Mouse (Mus musculus): ENCODE measurements at regions not wholly inside any gene's neighbourhood (a gene's known extent, or its start where the extent isn't known, plus 50 kb on each side); places are given as distances from the start of the nearest gene placed in this dataset.

DNA sequence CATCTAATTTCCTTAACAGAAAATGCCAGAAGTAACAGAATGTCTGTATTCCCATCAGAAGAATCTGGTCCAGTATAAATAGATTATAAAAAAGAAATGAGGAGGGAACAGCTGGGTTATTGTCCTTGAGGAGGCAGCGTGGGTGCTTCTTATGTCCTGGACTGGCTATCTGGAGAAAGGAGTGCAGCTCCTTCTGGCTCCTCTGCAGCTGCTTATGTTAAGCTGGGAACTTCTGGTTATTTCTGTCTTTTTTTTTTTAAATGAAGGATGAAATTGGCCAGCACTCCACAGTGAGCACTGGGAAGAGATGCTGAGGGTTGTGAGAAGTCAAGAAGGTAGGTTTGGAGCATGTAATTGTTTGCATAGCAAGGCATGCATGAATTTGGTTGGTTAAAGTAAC is 441.5 kb downstream of the Ebf1 start:
- no peak for DNase-seq (ENCODE audit: low read depth)

- DNase-seq (ENCODE audit: low read depth), result no peak
Observed at GRCm38 (mm10) chr11:45066592-45066991, 449.5 kb downstream of the Ebf1 start.

DNA sequence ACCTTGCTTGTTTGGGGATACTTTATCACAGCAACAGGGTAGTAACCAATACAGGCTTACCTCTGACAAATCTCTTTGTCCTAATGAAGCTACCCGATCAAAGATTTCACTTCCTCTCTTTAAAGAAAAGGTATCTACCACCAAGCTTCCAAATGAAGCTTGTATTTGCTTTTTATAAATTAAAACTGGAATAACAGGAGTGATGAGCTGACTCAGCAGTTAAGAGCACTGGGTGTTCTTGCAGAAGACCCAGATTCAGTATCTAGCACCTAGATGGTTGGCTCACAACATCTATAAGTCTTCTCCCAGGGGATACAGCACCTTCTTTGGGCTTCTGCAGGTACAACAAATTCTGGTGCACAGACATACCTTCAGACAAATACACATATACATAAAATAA is 453.2 kb downstream of the Ebf1 start:
- no peak for DNase-seq (ENCODE audit: low read depth)

DNA sequence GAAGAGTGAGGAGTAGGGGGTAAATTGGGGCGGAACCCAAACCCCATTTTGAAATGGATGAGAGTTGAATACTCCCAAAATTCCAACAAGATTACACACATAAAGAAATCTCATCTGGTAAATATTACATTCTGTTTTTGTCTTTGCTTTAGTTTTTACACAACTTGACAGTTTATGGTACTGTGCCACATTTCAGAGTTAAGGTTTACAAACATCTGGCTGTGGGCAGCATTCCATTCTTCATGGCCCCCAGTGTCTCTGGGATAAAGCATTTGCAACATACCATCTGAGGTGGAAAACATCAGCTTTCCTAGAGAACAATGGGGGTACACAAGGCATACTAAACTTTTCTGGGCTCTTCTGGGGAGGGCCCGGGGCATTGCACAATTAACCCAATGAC is 454.1 kb downstream of the Ebf1 start:
- no peak for DNase-seq (ENCODE audit: low read depth)

- DNase-seq (ENCODE audit: low read depth), result no peak
Observed at GRCm38 (mm10) chr11:45084506-45085037, 467.5 kb downstream of the Ebf1 start.

DNA sequence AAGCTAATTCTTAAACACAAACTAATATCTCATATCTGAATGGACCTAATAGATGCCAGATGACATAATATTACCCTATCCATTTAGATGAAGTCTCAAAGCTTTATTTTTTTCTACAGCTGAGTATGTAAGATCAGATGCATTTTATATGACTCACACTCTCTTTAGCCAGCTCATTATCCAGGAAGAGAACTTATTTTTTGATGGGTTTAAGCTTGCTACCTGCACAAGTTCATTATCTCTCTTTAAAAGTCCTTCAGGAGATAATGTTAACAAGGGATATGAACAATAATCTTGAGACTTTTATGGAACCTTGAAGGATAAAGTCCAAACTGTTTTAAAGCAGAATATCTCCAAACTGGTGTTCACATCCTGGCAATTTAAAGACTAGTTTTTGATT is 468.0 kb downstream of the Ebf1 start:
- no peak for DNase-seq (ENCODE audit: low read depth)

- no peak for DNase-seq (ENCODE audit: low read depth)
Observed at GRCm38 (mm10) chr11:45087186-45087915, 470.2 kb downstream of the Ebf1 start.

GRCm38 (mm10) chr11:45088286-45088685 is 471.2 kb downstream of the Ebf1 start:
- no peak for DNase-seq (ENCODE audit: low read depth)

- DNase-seq (ENCODE audit: low read depth), result no peak
Observed at GRCm38 (mm10) chr11:45089561-45089960, 472.4 kb downstream of the Ebf1 start.

DNA sequence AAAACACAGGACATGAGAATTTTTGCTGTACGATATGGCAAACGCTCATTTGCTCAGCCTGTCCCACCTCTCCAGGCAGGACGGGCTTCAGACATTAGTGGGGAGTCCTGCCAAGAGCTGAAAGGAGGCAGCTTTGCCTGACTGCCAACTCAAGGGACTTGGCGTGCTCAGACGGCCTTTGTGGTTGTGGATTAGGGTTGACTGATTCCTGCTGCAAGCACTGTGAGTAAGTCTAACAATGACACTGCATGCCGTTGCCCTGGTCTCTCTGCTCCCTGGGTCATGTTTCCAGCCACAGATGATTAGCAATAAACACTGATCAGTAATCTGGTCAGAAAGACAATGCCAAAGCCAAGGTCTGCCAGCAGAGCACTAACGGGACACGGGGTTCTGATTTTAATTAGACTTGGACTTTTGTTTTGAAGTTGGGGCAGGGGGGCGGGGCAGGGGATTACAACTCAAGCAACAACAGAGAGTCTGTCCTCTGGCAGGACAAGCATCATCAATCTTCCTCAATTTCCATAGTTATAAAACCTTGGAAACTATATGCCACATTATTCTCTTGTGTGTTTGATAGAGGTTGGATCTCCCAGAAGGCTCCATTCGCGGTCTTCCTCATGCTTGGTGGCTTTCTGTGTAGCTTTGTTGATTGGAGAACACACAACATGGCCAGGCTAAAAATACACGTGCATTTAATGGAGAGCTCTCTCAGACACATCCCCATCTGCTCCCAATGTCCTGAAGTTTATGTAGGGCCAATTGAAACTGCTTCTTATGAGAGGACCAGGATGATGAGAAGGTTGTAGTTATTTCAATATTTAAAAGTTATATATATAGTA is 486.6 kb downstream of the Ebf1 start:
- no peak for DNase-seq (ENCODE audit: low read depth)

DNA sequence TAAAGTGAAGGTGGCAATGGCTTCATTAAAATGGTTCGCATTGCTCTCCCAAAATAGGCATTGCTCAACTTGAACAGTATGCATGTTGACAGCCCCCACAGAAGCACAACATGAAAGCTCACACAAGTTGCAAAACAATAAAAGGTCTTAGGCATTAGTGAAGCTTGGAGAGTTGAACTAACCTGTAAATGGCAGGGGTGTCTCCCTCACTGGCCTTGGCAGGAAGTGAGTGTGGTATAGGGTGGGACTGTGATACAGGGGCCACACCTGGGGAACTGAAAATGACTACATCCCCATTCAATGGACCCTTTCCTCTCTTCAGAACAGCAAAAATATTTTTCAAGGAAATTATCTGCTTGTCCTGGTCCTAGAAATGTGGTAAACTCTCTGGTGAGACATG is 499.6 kb downstream of the Ebf1 start:
- DNase-seq (ENCODE audit: low read depth), result no peak

DNA sequence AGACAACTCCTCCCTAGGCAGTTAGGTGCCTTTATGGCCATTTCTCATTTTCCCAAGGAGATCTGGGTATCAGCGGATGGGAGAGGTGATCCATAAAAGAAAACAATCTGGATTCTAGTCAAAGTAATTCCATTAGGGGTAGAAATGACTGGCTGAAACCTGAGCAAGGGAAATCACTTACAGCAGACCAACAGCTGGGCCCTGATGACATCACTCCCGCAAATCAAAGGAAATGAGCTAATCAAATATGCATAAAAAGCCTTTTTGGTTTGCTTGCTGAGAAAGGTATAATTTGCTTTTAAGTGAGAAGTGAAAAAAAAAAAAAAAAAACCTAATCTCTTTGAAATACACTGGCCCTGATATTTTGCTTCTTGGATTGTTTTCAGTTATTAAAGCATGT is 506.2 kb downstream of the Ebf1 start:
- no peak for DNase-seq (ENCODE audit: low read depth)

GRCm38 (mm10) chr11:45136781-45137180 is 519.7 kb downstream of the Ebf1 start:
- DNase-seq (ENCODE audit: low read depth), result no peak

- DNase-seq (ENCODE audit: low read depth), result no peak
Observed at GRCm38 (mm10) chr11:45138351-45138975, 521.3 kb downstream of the Ebf1 start.

DNA sequence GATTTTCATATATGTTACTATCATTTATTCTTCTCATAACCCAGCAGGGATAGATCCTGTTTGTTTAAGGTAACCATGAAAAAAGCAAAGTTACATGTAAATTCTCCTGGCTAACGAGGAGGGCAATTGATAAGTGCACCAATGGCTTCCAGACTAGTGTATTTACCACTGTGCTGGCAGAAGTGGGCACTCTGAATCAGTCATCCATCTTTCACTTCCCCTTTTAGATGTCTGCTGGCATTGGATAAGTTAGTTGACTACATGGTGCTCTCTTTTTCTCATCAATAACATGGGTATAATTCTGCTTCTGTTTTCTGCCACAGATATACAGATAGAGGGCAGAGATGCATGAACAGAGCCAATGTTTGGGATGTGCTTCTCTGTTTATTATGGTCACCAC is 523.4 kb downstream of the Ebf1 start:
- DNase-seq (ENCODE audit: low read depth), result no peak

- no peak for DNase-seq (ENCODE audit: low read depth)
Observed at GRCm38 (mm10) chr11:45154070-45154469, 537.0 kb downstream of the Ebf1 start.

DNA sequence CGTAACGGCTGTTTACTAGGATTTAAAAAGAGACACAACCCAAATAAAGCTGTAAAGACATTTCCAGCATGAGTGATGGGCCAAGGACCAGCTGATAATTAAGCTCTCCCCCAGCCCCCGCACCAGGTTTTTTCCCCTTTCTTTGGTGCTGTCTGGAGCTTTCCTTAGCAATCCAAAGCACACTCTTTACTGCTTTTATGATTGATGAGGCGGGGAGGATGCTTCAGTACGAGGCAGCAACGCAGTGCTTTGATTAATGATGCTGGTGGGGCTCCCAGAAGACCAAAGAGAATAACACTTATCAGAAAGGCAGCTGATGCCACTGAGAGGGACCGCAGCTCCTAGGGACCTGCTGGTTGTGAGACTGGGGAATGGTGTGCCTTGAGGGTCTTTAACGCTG is 537.4 kb downstream of the Ebf1 start:
- no peak for DNase-seq (ENCODE audit: low read depth)

DNA sequence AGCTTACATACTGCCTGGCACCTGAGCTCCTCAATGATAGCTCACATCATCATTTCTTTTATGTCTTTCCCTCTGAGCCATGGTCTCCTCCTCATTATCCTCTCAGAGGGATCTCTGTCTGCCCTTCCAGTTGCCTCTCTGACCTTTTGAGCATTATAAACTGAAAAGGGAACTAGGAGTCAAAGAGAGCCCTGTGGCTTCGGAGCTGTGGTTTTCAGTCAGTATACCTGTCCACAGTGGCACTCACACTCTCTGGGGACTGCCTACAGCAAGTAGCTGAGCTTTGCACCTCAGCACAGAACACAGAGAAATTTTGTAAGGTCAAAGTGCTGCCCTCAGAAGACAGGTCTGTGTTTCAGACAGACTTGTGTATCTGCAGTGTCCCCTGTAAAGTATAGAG is 538.7 kb downstream of the Ebf1 start:
- DNase-seq (ENCODE audit: low read depth), result no peak

DNA sequence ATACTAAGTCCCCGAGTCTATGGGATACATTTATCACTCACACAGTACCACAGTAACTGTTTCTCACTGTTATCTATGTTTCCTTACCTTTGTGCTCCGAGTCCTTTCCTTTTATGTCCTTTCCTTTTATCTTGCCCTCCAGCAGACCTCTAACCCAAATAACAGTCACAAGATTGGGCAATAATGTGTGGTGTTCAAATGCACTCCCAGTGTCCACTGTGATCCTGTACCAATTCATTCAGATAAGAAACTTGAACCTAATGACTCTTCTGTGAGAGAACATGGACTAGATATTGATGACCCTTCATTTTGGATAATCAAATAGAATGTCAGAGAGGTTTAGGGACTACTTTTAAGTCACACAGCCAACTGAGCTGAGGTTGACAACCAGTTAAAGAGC is 541.2 kb downstream of the Ebf1 start:
- DNase-seq (ENCODE audit: low read depth), result no peak

DNA sequence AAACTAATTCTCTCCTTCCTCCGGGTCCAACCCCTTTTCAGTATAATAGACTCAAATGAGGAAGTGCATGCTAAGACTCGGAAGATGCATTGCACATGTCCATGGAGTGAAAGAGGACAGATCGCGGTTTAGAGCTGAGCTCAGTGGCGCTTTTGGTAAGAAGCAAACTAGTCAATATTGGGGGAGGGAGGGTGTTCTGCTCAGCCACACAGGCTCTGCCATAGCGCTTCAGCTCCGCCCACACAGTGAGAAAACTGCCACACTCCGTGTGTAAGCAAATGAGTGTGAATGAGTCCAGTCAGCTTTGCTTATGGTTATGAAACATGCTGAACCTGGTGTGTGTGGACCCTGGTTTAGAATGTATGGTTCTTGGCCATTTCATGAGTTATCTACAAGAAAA is 543.8 kb downstream of the Ebf1 start:
- no peak for DNase-seq (ENCODE audit: low read depth)

GRCm38 (mm10) chr11:45173546-45173945 is 556.4 kb downstream of the Ebf1 start:
- peak; percentile 1 for DNase-seq (ENCODE audit: low read depth)

DNA sequence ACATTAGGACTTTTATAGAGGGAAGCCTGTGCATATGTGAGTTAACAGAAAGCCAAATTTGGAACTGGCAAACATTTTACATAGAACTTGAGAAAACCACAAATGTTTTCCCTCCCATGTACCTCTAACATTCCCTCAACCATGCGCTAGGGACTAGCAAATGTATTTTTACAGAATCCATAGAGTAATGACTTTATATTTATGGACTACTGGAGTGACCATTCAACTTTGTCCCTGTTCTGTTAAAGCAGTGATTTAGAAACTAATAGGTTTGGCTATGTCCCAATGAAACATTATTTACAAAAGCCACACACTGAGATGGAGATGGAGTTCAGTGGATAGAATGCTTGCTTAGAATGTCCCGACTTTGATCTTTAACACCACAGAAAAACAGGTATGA is 557.0 kb downstream of the Ebf1 start:
- DNase-seq (ENCODE audit: low read depth), result no peak

Data from induced T-regulatory cell, adult 2 months (primary cell).